Mouse (Mus musculus) stomach, postnatal 0 days (tissue): ENCODE results near the gene Mpv17. TPM values are rescaled to one million over a fixed set of nuclear protein-coding genes. Genes with fewer than 3 reads are reported as not detected.

ENCODE experiments used
- ATAC-seq: fragments of 200-750 bp; cut with Nextera tagmentation; 2 replicates; pipeline ENCODE4 v1.8.0; 2017; ENCODE audit not compliant: low FRiP score, low TSS enrichment
- DNase-seq: peaks from one replicate; pipeline ENCODE4 v3.0.0-alpha.2; 2016; ENCODE audit warnings: low spot score
- H3K27ac ChIP-seq: fragments of 300-500 bp; sonication (generic); replicated peaks from 2 replicates; pipeline ENCODE4 v1.5.1; 2014; ENCODE audit warnings: mild to moderate bottlenecking, control low read depth
- H3K27me3 ChIP-seq: fragments of 300-500 bp; sonication (generic); 2 replicates; pipeline ENCODE4 v1.6.1; 2014; ENCODE audit warnings: low read length; ENCODE audit not compliant: control insufficient read depth, insufficient read depth
- H3K36me3 ChIP-seq: fragments of 300-500 bp; sonication (generic); 2 replicates; pipeline ENCODE4 v1.6.1; 2014; ENCODE audit warnings: low read length, mixed read lengths; ENCODE audit not compliant: control insufficient read depth, insufficient read depth
- H3K4me1 ChIP-seq: fragments of 300-500 bp; sonication (generic); replicated peaks from 2 replicates; pipeline ENCODE4 v1.6.1; 2014; ENCODE audit warnings: antibody characterized with exemption; ENCODE audit not compliant: control insufficient read depth, insufficient read depth
- H3K4me2 ChIP-seq: fragments of 300-500 bp; sonication (generic); replicated peaks from 2 replicates; pipeline ENCODE4 v1.6.1; 2014; ENCODE audit warnings: low read depth, mild to moderate bottlenecking, control low read depth, moderate library complexity
- H3K4me3 ChIP-seq: fragments of 300-500 bp; sonication (generic); 2 replicates; pipeline ENCODE4 v1.5.1; 2014; ENCODE audit warnings: low read depth, low read length, control low read depth
- H3K9ac ChIP-seq: fragments of 300-500 bp; sonication (generic); 2 replicates; pipeline ENCODE4 v1.6.1; 2014; ENCODE audit warnings: mild to moderate bottlenecking, low read length, control low read depth, mixed read lengths
- H3K9me3 ChIP-seq: fragments of 300-500 bp; sonication (generic); 2 replicates; pipeline ENCODE4 v1.6.1; 2016; ENCODE audit warnings: low read length; ENCODE audit not compliant: control insufficient read depth
- CTCF ChIP-seq: IDR thresholded peaks from 2 replicates; pipeline ENCODE4 v1.5.1; 2016; ENCODE audit warnings: antibody characterized with exemption, low read depth, mild to moderate bottlenecking, moderate library complexity
- EP300 ChIP-seq: optimal IDR thresholded peaks from 2 replicates; pipeline ENCODE3; 2016; ENCODE audit warnings: antibody characterized with exemption
- WGBS: fragments of 180-500 bp; shearing (Covaris S2); extraction: QIAGEN DNeasy Blood & Tissue Kit; methylation state at CpG from one replicate; pipeline ENCODE4 v1.1.7; 2014; 5-methylcytosine and 5-hydroxymethylcytosine counted together
- polyA plus RNA-seq: library from polyadenylated mRNA; unstranded; fragments of >200 nt; fragmentation: Nextera tagmentation; extraction: Ambion mirVana; gene quantifications from 2 replicates; pipeline ENCODE4 v1.2.1, GENCODE M21; 2015

The Mpv17 gene
- polyA plus RNA-seq, result 29.4 and 29.6 TPM in 2 replicates

GRCm38 (mm10) chr5:31154152-31154553 lies at the start of gene Mpv17:
TSS of gene Mpv17 (minus strand) at chr5:31154251.
- no peaks in the 10 kb centered on the region for H3K9me3 ChIP-seq
- peak; percentile 93 for ATAC-seq
- H3K27ac ChIP-seq, result peak within 1 kb of the TSS; percentile 73
- TF ChIP-seq EP300 (no peak), CTCF (no peak)
- H3K4me2 ChIP-seq, result peak within 1 kb of the TSS; percentile 65
- H3K9ac ChIP-seq, result peak within 1 kb of the TSS; percentile 76
- DNase-seq, result peak; percentile 89
- peaks cover 4% of the 10 kb centered on the region; the same call in 1 of the 2 replicates for H3K4me1 ChIP-seq
- H3K36me3 ChIP-seq, result peaks cover 12% of the 10 kb centered on the region; the same call in 1 of the 2 replicates
- H3K4me3 ChIP-seq, result peak within 1 kb of the TSS; percentile 64
- no peaks in the 10 kb centered on the region for H3K27me3 ChIP-seq
- under 1% methylated on average over 19 of the region's 19 CpGs for WGBS

GRCm38 (mm10) chr5:31202933-31203332 lies 48.9 kb upstream of the Mpv17 start:
- H3K4me3 ChIP-seq, result peak overlapping the region; percentile 76
- peak overlapping the region; percentile 85 for H3K4me2 ChIP-seq
- H3K9me3 ChIP-seq, result peaks cover 5% of the 10 kb centered on the region
- WGBS, result 89% methylated on average over 7 of the region's 7 CpGs
- no peaks in the 10 kb centered on the region for H3K27me3 ChIP-seq
- peak overlapping the region; percentile 92 for H3K27ac ChIP-seq
- H3K9ac ChIP-seq, result peak overlapping the region; percentile 72; the same call in 1 of the 2 replicates
- no peak for TF ChIP-seq EP300
- TF ChIP-seq CTCF, result no peak
- DNase-seq (no peak), ATAC-seq (no peak)
- H3K36me3 ChIP-seq, result peaks cover 28% of the 10 kb centered on the region
- H3K4me1 ChIP-seq, result no peaks in the 10 kb centered on the region

GRCm38 (mm10) chr5:31201742-31202590 lies 47.9 kb upstream of the Mpv17 start, which contains the start of gene Zfp513:
TSS of gene Zfp513 (minus strand) at chr5:31202303.
- Histone ChIP-seq H3K4me2 (peak within 1 kb of the TSS; percentile 85), H3K9ac (peak within 1 kb of the TSS; percentile 85), H3K27me3 (no peaks in the 10 kb centered on the region), H3K4me3 (peak within 1 kb of the TSS; percentile 76), H3K4me1 (no peaks in the 10 kb centered on the region), H3K9me3 (peaks cover 5% of the 10 kb centered on the region), H3K36me3 (peaks cover 36% of the 10 kb centered on the region), H3K27ac (peak within 1 kb of the TSS; percentile 92)
- ATAC-seq (peak; percentile 97), DNase-seq (peak; percentile 96)
- WGBS, result under 1% methylated on average over 52 of the region's 53 CpGs
- no peak for TF ChIP-seq CTCF
- peak; percentile 84 for TF ChIP-seq EP300

GRCm38 (mm10) chr5:31201042-31201741 lies 47.1 kb upstream of the Mpv17 start:
- H3K27me3 ChIP-seq, result no peaks in the 10 kb centered on the region
- peaks cover 5% of the 10 kb centered on the region for H3K9me3 ChIP-seq
- H3K36me3 ChIP-seq, result peaks cover 39% of the 10 kb centered on the region
- DNase-seq (no peak), ATAC-seq (no peak)
- 12% methylated on average over 13 of the region's 13 CpGs for WGBS
- peak overlapping the region; percentile 76 for H3K4me3 ChIP-seq
- peak overlapping the region; percentile 86 for H3K27ac ChIP-seq
- H3K4me1 ChIP-seq, result no peaks in the 10 kb centered on the region
- peak overlapping the region; percentile 85 for H3K4me2 ChIP-seq
- H3K9ac ChIP-seq, result peak overlapping the region; percentile 85
- no peak for TF ChIP-seq CTCF
- TF ChIP-seq EP300, result no peak

- no peaks in the 10 kb centered on the region for H3K27me3 ChIP-seq
- no peaks in the 10 kb centered on the region for H3K4me1 ChIP-seq
- no peak overlapping the region for H3K9ac ChIP-seq
- TF ChIP-seq EP300, result no peak
- peaks cover 5% of the 10 kb centered on the region for H3K9me3 ChIP-seq
- no peak overlapping the region for H3K4me3 ChIP-seq
- no peak overlapping the region for H3K27ac ChIP-seq
- DNase-seq (peak; percentile 42), ATAC-seq (no peak)
- H3K36me3 ChIP-seq, result peaks cover 43% of the 10 kb centered on the region
- H3K4me2 ChIP-seq, result no peak overlapping the region
- 88% methylated on average over 27 of the region's 27 CpGs for WGBS
Observed at GRCm38 (mm10) chr5:31200327-31200768, 46.3 kb upstream of the Mpv17 start.
